Mouse (Mus musculus): Measurements from ENCODE around the gene Abhd2.

DNA sequence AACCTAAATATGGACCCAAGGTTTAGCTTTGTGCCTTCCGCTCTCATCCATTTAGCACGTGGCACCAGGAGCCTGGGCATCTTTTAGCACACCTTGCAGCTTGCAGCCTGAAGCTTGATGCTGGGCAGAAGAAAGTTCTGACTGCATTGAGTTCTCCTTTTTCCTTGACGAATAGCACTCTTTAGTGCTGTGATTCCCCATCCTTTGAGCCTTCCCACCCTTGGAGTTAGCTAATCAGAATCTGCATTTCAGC lies 86.1 kb downstream of the Abhd2 start:
- TF ChIP-seq POLR2A (IDR thresholded peaks at IDR 0.05; ENCODE audit: extremely low read depth, insufficient read depth, low read length) (no peak), CTCF (IDR thresholded peaks at IDR 0.05; ENCODE audit: extremely low read depth, insufficient read depth, low read length) (no peak)
